ENCODE assay signal across 13 mouse cellular contexts in genomic region chr4:116987122-116987456, GRCm38 (mm10). TPM values are rescaled to one million over a fixed set of nuclear protein-coding genes. Genes with fewer than 3 reads are reported as not detected.
DNase-seq lines count a peak whose midpoint lies in the region; ATAC-seq and TF ChIP-seq lines count a peak whose summit lies in the region.
"Had no signal": no experiment of that assay in that cellular context is flagged by ENCODE, and none has a peak within 500 bp of the region (broad histone marks: within the 10 kb centered on the region; RNA-seq: fewer than 3 reads in every experiment).

No protein-coding gene starts in this region.

- no peak for TF ChIP-seq POLR2A in heart, adult 2 months (IDR thresholded peaks at IDR 0.05; ENCODE audit: insufficient read depth, low read depth, low read length)
- no peak for TF ChIP-seq POLR2A in MEL (IDR thresholded peaks at IDR 0.05; ENCODE audit: control insufficient read depth in 1 of 2, insufficient read depth in 1 of 2, low read depth in 1 of 2, low read length in 2 of 2, poor library complexity in 1 of 2)

- no peaks in the 10 kb centered on the region for H3K79me2 ChIP-seq in heart, adult 2 months (replicated peaks; ENCODE audit: control insufficient read depth, insufficient read depth, low read length)
- H3K79me2 ChIP-seq in MEL (ENCODE audit: control insufficient read depth, insufficient read depth, low read length, poor library complexity): no peaks in the 10 kb centered on the region

- no peaks in the 10 kb centered on the region for H3K4me1 ChIP-seq in heart, adult 2 months (ENCODE audit: control insufficient read depth, insufficient read depth, low read length)
- peaks cover 0 to 3% of the 10 kb centered on the region in 2 experiments; a peak in 1 of 4 replicates for H3K4me1 ChIP-seq in liver, embryonic 14.5 days (replicated peaks; ENCODE audit: control insufficient read depth in 2 of 2, insufficient read depth in 2 of 2, low read length in 1 of 2)
- 0 out of 4 replicates have a peak, but pooled peaks cover 0 to 6% of the 10 kb centered on the region in 2 experiments for H3K4me1 ChIP-seq in MEL (ENCODE audit: control insufficient read depth in 1 of 2, insufficient read depth in 2 of 2, low read length in 2 of 2)
- H3K4me1 ChIP-seq in limb, embryonic 13.5 days: no peaks in the 10 kb centered on the region
- H3K4me1 ChIP-seq: heart, embryonic 12.5 days had no signal

- H3K9ac ChIP-seq in heart, adult 2 months (ENCODE audit: low read depth, low read length): no peak overlapping the region
- no peak overlapping the region for H3K9ac ChIP-seq in liver, embryonic 14.5 days (replicated peaks)
- no peak overlapping the region for H3K9ac ChIP-seq in MEL (ENCODE audit: control insufficient read depth, low read depth, low read length, poor library complexity, severe bottlenecking)
- H3K9ac ChIP-seq in limb, embryonic 13.5 days: no peak overlapping the region
- H3K9ac ChIP-seq: heart, embryonic 12.5 days; hindbrain, embryonic 14.5 days; limb, embryonic 15.5 days; liver, embryonic 15.5 days; lung, embryonic 14.5 days; midbrain, embryonic 12.5 days; neural tube, embryonic 15.5 days had no signal

- TF ChIP-seq EP300 in heart, adult 2 months (IDR thresholded peaks at IDR 0.05; ENCODE audit: insufficient read depth, low read depth, low read length): no peak
- TF ChIP-seq EP300 in liver, embryonic 14.5 days (IDR thresholded peaks at IDR 0.05; ENCODE audit: low read depth): no peak
- TF ChIP-seq EP300 in MEL (IDR thresholded peaks at IDR 0.05; ENCODE audit: low read depth in 1 of 2, low read length in 2 of 2): no peak

- no peaks in the 10 kb centered on the region for H3K27me3 ChIP-seq in heart, adult 2 months (ENCODE audit: control insufficient read depth, insufficient read depth, low read length)
- H3K27me3 ChIP-seq in liver, embryonic 14.5 days (ENCODE audit: control insufficient read depth, insufficient read depth, low read length): no peaks in the 10 kb centered on the region
- no peaks in the 10 kb centered on the region for H3K27me3 ChIP-seq in MEL (ENCODE audit: control insufficient read depth in 1 of 2, insufficient read depth in 2 of 2, low read length in 2 of 2)
- no peaks in the 10 kb centered on the region for H3K27me3 ChIP-seq in limb, embryonic 13.5 days
- H3K27me3 ChIP-seq: heart, embryonic 12.5 days; limb, embryonic 15.5 days; liver, embryonic 15.5 days; midbrain, embryonic 12.5 days; neural tube, embryonic 15.5 days had no signal

- peak; percentile 0; the same call in 1 of the 2 replicates for TF ChIP-seq CTCF in heart, adult 2 months (IDR thresholded peaks at IDR 0.05)
- no peak; the same call in 1 of the 2 replicates for TF ChIP-seq CTCF in liver, embryonic 14.5 days (IDR thresholded peaks at IDR 0.05; ENCODE audit: low read depth)
- 0 out of 6 replicates have a peak, but pooled peaks of 1 of the 3 experiments have one; percentile 4 for TF ChIP-seq CTCF in MEL (IDR thresholded peaks at IDR 0.05 in 2 of 3, conservative IDR thresholded peaks at IDR 0.05 in 1 of 3; ENCODE audit: control insufficient read depth in 1 of 3, insufficient read depth in 1 of 3, low read depth in 2 of 3, low read length in 3 of 3, poor library complexity in 1 of 3, severe bottlenecking in 1 of 3)

- 0 out of 2 replicates have a peak, but pooled peaks have one; percentile 8 for ATAC-seq in liver, embryonic 14.5 days (ENCODE audit: insufficient read depth)
- ATAC-seq in limb, embryonic 13.5 days (ENCODE audit: low FRiP score, low read depth): 0 out of 2 replicates have a peak, but pooled peaks have one; percentile 38

- 64% methylated on average over 5 of the region's 5 CpGs for WGBS in heart, adult 2 months
- WGBS in liver, embryonic 14.5 days (ENCODE audit: insufficient replicate concordance): 68% methylated on average over 5 of the region's 5 CpGs
- WGBS in limb, embryonic 13.5 days: 76% methylated on average over 5 of the region's 5 CpGs

- no peaks in the 10 kb centered on the region for H3K9me3 ChIP-seq in liver, embryonic 14.5 days (ENCODE audit: control insufficient read depth, low read length)
- H3K9me3 ChIP-seq in MEL (replicated peaks; ENCODE audit: insufficient read depth, low read length): no peaks in the 10 kb centered on the region
- no peaks in the 10 kb centered on the region for H3K9me3 ChIP-seq in limb, embryonic 13.5 days
- H3K9me3 ChIP-seq: heart, embryonic 12.5 days; limb, embryonic 15.5 days; liver, embryonic 15.5 days; midbrain, embryonic 12.5 days; neural tube, embryonic 15.5 days had no signal

- no peaks in the 10 kb centered on the region for H3K36me3 ChIP-seq in heart, adult 2 months (ENCODE audit: control insufficient read depth, insufficient read depth, low read length)
- peaks cover 33% of the 10 kb centered on the region for H3K36me3 ChIP-seq in liver, embryonic 14.5 days (replicated peaks; ENCODE audit: control insufficient read depth, insufficient read depth, low read depth)
- no peaks in the 10 kb centered on the region; a peak in 1 of 4 replicates for H3K36me3 ChIP-seq in MEL (ENCODE audit: control insufficient read depth in 1 of 2, insufficient read depth in 2 of 2, low read length in 2 of 2)
- peaks cover 18% of the 10 kb centered on the region for H3K36me3 ChIP-seq in limb, embryonic 13.5 days

- H3K27ac ChIP-seq in heart, adult 2 months: no peak overlapping the region
- no peak overlapping the region for H3K27ac ChIP-seq in liver, embryonic 14.5 days
- no peak overlapping the region for H3K27ac ChIP-seq in MEL (ENCODE audit: control insufficient read depth, low read depth, low read length)
- H3K27ac ChIP-seq in limb, embryonic 13.5 days: no peak overlapping the region
- H3K27ac ChIP-seq: hindbrain, embryonic 14.5 days; limb, embryonic 15.5 days; liver, embryonic 15.5 days; midbrain, embryonic 12.5 days; neural tube, embryonic 15.5 days had no signal

- intact Hi-C loops in heart, adult 2 months (cut with DNase I): no loop called here
- intact Hi-C loops in heart, postnatal 25 days (cut with DNase I): no loop called here

- no peak overlapping the region for H3K4me2 ChIP-seq in liver, embryonic 14.5 days (ENCODE audit: low read depth)
- no peak overlapping the region for H3K4me2 ChIP-seq in limb, embryonic 13.5 days (replicated peaks)
- H3K4me2 ChIP-seq: heart, embryonic 12.5 days; hindbrain, embryonic 14.5 days; limb, embryonic 15.5 days; liver, embryonic 15.5 days; lung, embryonic 14.5 days; midbrain, embryonic 12.5 days; neural tube, embryonic 15.5 days had no signal

- no peak for TF ChIP-seq RAD21 in MEL (IDR thresholded peaks at IDR 0.05; ENCODE audit: low read depth, low read length)

- H3K4me3 ChIP-seq in heart, adult 2 months: no peak overlapping the region
- no peak overlapping the region for H3K4me3 ChIP-seq in liver, embryonic 14.5 days (ENCODE audit: insufficient read depth in 1 of 2, low read depth in 2 of 2, low read length in 2 of 2)
- H3K4me3 ChIP-seq in MEL (ENCODE audit: control insufficient read depth in 1 of 2, insufficient read depth in 1 of 2, low read depth in 2 of 2, low read length in 2 of 2): no peak overlapping the region
- no peak overlapping the region for H3K4me3 ChIP-seq in limb, embryonic 13.5 days
- H3K4me3 ChIP-seq: heart, embryonic 12.5 days; limb, embryonic 15.5 days; liver, embryonic 15.5 days; midbrain, embryonic 12.5 days; neural tube, embryonic 15.5 days had no signal

- DNase-seq in heart, adult 2 months: no peak
- no peak for DNase-seq in heart, postnatal 25 days (ENCODE audit: low spot score)
- no peak for DNase-seq in liver, embryonic 14.5 days (ENCODE audit: low read depth in 3 of 3, low spot score in 3 of 3)
- no peak for DNase-seq in liver
- DNase-seq in MEL (ENCODE audit: low read depth, low spot score): no peak

TF ChIP-seq in MEL, 35 proteins besides CTCF, POLR2A, EP300 and RAD21:
- TF ChIP-seq HCFC1 (IDR thresholded peaks at IDR 0.05; ENCODE audit: low read depth, low read length): no peak
- peak; percentile 14; the same call in 1 of the 2 replicates for TF ChIP-seq RCOR1 (IDR thresholded peaks at IDR 0.05; ENCODE audit: low read depth, low read length)
- no peak for TF ChIP-seq UBTF (IDR thresholded peaks at IDR 0.05; ENCODE audit: borderline replicate concordance, insufficient read depth, low read depth, low read length)

RNA-seq across cellular contexts. Expression of gene Urod, which starts 7.1 kb away (rescaled TPM):
- total RNA-seq in heart, adult 2 months (2021): 10 to 100 TPM; 86.7 to 91.9 TPM
- polyA plus RNA-seq in heart, adult 2 months (2012; rRNA removed): 77.1 and 117 TPM in 2 replicates
- total RNA-seq in heart, postnatal 25 days (2021): 10 to 100 TPM; 85.0 to 91.1 TPM
- polyA plus RNA-seq in liver, embryonic 14.5 days (2012; rRNA removed): 414 and 441 TPM in 2 replicates
- 567 and 604 TPM in 2 replicates for polyA plus RNA-seq in liver, embryonic 14.5 days (2014; fragmentation: Nextera tagmentation; extraction: Ambion mirVana)
- total RNA-seq in MEL (2012; rRNA removed): 72.0 and 108 TPM in 2 replicates
- polyA plus RNA-seq in MEL (2012; ENCODE audit: insufficient read depth in 1 of 2, insufficient read length in 2 of 2, low read depth in 1 of 2, low replicate concordance in 2 of 2, missing spikeins in 1 of 2): 100 to 1,000 TPM; 132 to 645 TPM
- 99.5 and 111 TPM in 2 replicates for polyA plus RNA-seq in limb, embryonic 13.5 days (2015; fragmentation: Nextera tagmentation; extraction: Ambion mirVana)

RNA-seq across cellular contexts. Expression of gene Hectd3, which starts 8.0 kb away (rescaled TPM):
- 10 to 100 TPM; 14.0 to 20.6 TPM for total RNA-seq in heart, adult 2 months (2021)
- polyA plus RNA-seq in heart, adult 2 months (2012; rRNA removed): 28.4 and 31.0 TPM in 2 replicates
- 10 to 100 TPM; 14.8 to 15.3 TPM for total RNA-seq in heart, postnatal 25 days (2021)
- polyA plus RNA-seq in liver, embryonic 14.5 days (2012; rRNA removed): 8.0 and 8.9 TPM in 2 replicates
- polyA plus RNA-seq in liver, embryonic 14.5 days (2014; fragmentation: Nextera tagmentation; extraction: Ambion mirVana): 4.9 and 5.7 TPM in 2 replicates
- total RNA-seq in MEL (2012; rRNA removed): 9.8 TPM in 2 replicates
- polyA plus RNA-seq in MEL (2012; ENCODE audit: insufficient read depth in 1 of 2, insufficient read length in 2 of 2, low read depth in 1 of 2, low replicate concordance in 2 of 2, missing spikeins in 1 of 2): 10 to 100 TPM in 1 of 2 experiments, not detected in 1; 19.1 TPM
- 10.2 and 10.3 TPM in 2 replicates for polyA plus RNA-seq in limb, embryonic 13.5 days (2015; fragmentation: Nextera tagmentation; extraction: Ambion mirVana)

RNA-seq across cellular contexts. Expression of gene Eif2b3, which starts 32.1 kb away (rescaled TPM):
- 10 to 100 TPM; 12.0 to 14.6 TPM for total RNA-seq in heart, adult 2 months (2021)
- 7.9 and 11.6 TPM in 2 replicates for polyA plus RNA-seq in heart, adult 2 months (2012; rRNA removed)
- 10 to 100 TPM; 13.5 to 13.8 TPM for total RNA-seq in heart, postnatal 25 days (2021)
- polyA plus RNA-seq in liver, embryonic 14.5 days (2012; rRNA removed): 12.3 and 17.3 TPM in 2 replicates
- 32.7 and 34.3 TPM in 2 replicates for polyA plus RNA-seq in liver, embryonic 14.5 days (2014; fragmentation: Nextera tagmentation; extraction: Ambion mirVana)
- total RNA-seq in MEL (2012; rRNA removed): 75.4 and 79.3 TPM in 2 replicates
- 10 to 100 TPM in 1 of 2 experiments, not detected in 1; 77.5 TPM for polyA plus RNA-seq in MEL (2012; ENCODE audit: insufficient read depth in 1 of 2, insufficient read length in 2 of 2, low read depth in 1 of 2, low replicate concordance in 2 of 2, missing spikeins in 1 of 2)
- polyA plus RNA-seq in limb, embryonic 13.5 days (2015; fragmentation: Nextera tagmentation; extraction: Ambion mirVana): 47.0 and 49.9 TPM in 2 replicates
